Mouse (Mus musculus) urinary bladder, postnatal 14 days (tissue): ENCODE results near the gene Polr3a.
"Not testable (repeated sequence)": the region's sequence is repeated elsewhere in the genome, so short reads cannot be mapped to it uniquely, and the experiment has no call there.

Experiments used
- DNase-seq: peaks from one replicate; pipeline ENCODE4 v3.0.0; 2021; ENCODE audit warnings: low spot score

Polr3a gene

DNA sequence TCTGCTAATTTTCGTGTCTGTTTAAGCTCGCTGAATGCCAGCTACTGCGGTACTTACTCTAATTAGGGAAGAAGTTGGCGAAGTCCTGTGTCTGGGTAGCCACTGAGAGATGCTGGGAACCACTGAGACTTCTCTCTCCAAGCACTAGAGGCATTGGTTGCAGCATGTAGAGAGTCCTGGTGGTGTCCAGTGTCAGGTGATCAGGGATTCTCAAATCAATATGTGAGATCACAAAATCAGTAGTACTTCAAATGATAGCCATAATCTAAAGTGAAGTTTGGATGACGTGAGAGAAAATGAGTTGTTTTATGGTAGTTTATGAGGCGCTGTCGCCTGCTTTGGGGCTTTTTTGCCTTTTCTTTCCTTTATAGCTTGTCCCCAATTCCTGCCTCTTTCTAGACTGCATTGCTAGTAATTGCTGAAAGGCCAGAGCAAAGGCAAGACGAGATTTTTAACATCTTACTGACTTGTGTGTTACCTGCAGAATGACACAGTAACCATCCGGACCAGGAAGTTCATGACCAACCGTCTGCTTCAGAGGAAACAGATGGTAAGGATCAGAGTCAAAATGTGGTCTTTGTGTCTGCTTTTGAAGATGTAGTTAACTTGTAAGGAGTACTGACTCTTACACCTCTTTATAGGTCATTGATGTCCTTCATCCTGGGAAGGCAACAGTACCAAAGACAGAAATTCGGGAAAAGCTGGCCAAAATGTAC, 4.6 kb upstream of the Polr3a start:
- DNase-seq = no peak

DNA sequence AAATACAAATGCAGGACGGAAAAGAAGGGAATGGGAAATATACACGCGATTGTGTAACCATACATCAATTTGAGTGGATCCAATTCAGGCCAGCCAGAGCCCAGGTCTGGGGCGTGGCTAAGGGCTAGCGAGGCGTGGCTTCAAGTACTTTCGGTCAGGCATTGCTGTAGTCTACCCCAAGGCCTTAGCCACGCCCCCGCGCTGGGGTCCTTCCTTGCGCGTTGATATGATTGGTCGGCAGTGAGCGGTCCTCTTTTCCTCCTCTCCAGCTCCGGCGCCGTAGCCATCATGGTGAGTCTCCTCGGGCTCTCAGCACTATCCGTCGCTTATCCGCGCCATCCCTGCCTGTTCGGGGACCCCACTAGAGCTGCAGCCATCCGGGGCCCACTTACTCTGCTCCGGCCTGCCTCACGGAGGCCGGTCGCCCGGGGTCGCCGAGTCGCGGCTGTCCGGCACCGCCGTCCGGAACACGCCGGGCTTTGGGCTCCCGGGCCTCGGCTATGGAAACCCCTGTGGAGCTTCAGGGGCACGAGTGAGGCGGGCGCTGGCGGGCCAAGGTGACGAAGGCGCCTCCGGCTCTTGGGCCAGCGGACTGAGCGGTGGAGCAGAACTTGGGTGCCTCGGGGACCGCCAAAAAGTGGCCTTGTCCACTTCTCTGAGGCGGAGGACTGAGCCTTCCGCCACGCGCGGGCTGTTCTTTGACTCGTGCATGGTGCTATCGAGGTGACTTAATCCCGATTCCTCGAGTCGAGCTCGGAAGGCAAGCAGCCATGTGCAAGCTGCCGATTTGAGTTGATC, 3.8 kb upstream of the Polr3a start:
- DNase-seq = peak; percentile 98

DNA sequence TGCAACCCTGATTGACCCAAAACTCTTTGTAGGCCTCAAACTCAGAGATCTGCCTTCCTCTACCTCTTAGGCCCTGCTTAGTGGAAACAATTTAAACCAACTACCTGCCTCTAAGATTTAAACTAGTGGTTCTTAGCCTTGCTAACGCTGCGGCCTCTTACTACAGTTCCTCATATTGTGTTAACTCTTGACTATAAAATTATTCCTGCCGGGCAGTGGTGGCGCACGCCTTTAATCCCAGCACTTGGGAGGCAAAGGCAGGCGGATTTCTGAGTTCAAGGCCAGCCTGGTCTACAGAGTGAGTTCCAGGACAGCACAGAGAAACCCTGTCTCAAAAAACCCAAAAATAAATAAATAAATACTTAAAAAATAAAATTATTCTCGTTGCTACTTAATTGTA, 2.9 kb upstream of the Polr3a start:
- DNase-seq = not testable (repeated sequence)

DNA sequence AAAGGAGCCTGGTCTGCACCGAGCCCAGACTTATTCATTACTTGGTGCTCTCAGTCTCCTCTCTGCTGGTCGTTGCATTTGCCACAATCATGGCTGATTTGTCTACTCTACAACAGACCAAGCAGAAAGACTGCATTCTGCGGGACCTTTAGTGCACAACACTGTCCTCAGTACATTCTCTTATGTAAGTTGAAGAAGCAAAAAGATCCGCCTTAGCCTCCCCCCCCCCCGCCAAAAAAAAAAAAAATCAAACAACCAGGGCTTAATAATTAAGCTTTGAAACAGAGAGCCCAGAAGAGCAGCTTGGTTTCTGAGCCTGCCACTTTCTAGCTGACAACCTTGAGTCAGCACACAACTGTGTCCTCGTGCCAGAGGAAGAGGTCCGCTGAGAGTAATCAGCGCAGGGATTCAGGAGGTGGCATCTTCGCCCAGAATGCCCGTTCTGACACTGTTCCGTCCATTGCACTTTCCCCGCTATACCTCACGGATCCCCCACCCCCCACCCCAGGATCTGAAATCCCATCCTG, 554 bp downstream of the Polr3a start:
- no peak for DNase-seq

DNA sequence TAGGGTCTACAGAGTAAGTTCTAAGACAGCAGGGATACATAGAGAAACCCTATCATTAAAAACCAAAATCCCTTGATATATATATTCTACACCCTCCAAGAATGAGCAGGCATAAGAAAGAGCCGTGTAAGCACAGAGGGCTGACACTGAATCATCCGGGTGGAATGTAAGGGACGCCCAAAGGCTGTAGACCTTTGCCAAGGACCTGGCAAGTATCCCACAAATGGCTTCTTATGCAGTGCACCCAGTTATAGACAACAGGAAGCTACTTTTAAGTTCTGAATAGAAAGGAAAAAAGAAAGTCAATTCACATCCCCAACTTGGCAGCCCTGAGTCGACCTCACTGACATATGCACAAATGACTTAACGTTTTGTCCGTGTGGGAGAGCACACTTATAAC, 18.1 kb downstream of the Polr3a start:
- DNase-seq = no peak

DNA sequence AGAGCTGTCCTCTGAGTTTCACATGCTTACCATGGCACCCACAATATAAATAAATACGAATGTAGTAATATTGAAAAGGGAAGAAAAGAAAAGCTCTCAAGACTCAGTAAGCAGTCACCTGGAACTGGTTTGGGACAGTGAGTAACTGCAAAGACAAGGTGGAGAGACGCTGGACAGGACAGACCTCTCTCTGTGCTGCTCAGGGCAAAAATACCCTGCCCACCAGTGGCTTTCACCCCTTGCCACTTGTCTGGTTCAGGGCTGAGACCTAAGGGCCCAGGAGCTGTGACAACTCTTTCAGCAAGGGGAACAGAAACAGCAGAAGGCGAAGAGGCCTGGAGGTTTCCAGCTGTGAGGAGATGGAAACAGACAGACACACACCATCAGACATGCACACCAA, 28.7 kb downstream of the Polr3a start:
- DNase-seq = no peak

DNA sequence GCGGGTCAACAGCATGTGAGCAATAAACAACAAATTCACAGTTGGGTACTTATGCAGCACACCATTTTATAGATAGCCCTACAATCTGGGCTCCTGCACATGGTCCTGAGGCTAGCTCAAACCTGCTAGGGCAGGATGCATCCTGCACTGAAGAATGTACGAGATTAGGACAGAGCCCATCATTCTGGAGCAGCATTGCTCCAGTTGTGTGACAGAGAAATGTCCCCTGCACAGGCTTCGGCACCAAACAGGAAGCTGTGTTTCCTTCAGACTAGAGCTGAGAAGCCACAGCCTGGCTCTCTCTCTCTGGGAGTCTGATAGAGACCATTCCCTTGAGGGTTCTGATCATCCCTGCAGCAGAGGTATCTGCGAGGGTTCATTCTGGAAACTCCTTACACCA, 43.3 kb downstream of the Polr3a start:
- DNase-seq = not testable (repeated sequence)
